Mouse (Mus musculus) right cerebral cortex, postnatal 4 days (tissue): ENCODE results near the gene Ccnd3.

Experiments
- DNase-seq: peaks from one replicate; pipeline ENCODE4 v3.0.0-alpha.2; 2022

Ccnd3 gene

DNA sequence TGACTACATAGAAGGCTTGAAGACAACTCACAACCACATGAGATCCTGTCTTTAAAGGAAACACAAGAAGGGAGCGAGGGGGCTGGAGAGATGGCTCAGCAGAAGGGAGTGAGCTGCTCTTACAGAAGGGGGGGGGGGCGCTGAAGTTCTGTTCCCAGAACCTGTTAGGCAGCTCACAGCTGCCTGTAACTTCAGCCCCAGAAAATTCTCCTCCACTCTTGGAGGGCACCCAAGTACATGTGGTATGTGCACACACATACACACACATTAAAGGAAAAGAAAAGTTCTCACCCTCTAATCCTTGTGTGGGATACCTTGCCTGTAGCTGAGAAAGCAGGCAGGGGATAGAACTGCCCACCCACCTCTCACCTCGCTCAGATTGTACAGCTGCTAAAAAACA is 52.3 kb downstream of the Ccnd3 start:
- DNase-seq, result no peak

DNA sequence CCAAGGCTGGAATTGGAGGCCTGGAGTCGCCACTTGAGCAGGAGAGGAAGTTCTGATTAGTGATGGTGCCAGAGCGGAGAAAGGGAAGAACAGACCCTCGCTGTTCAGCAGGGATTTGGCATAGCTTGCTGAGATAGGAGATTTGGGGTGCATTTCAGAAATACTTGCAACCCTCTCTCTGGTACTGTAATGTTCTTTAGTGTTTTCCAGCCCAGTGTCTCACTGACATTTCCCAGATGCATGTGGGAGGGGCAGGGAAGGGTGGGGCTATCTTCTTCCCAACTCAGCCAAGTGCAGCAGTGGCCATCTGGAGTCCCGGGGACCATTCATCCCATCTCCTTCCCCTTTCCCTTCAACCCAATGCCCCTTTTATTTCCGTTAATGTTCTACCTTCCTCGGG is 54.9 kb downstream of the Ccnd3 start:
- DNase-seq, result no peak

DNA sequence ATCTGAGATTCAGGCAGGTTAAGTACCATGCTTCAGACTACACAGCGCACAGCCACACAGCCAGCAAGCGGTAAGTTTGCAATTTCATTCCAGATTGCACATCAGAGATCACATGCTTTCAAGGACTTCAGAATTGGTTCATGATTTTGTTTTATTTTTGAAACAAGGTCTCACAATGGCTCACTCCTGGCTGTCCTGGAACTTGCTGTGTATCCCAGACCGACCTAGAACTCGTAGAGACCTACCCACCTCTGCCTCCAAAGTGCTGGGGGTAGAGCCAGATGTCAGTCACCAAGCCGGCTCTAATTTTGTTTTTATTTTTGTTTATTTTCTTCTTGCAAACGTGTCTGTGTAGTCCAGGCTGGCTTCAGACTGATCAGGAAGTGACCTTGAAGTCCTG is 58.0 kb downstream of the Ccnd3 start:
- DNase-seq, result no peak

DNA sequence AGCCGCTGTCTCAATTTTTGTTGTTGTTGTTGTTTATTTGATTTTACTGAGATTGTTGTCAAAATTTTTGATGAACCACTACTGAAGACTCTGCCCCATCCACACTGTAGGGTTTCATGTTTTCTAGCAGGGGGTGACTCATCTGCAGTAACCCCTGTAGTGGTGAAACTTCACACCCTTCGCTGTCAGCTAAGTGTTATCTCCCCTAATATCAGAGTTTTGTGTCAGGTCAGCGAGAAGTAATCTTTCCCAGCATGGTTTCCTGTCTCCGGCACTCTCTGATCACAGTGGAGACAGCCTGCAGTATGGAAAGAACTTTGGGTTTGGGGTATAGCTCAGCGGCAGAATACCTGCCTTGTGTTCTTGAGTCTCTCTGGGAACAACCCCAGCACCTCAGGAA is 59.8 kb downstream of the Ccnd3 start:
- DNase-seq, result no peak

DNA sequence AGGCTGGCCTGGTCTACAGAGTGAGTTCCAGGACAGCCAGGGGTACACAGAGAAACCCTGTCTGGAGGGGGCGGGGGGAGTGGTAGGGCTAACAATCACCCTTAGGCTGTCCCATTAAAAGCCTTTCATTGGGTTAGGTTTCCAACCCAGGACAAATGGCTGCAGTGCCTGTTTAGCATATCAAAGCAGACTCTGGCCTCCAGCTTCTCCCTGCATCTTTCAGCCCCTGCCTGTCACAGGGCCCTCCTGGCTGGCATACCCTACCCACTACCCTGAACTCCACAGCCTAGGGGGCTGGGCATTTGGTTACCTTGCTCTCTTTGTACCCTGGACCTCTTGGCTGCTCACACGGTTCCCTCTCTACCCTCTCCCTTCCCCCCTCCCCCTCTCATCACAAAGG is 61.3 kb downstream of the Ccnd3 start:
- DNase-seq, result no peak

DNA sequence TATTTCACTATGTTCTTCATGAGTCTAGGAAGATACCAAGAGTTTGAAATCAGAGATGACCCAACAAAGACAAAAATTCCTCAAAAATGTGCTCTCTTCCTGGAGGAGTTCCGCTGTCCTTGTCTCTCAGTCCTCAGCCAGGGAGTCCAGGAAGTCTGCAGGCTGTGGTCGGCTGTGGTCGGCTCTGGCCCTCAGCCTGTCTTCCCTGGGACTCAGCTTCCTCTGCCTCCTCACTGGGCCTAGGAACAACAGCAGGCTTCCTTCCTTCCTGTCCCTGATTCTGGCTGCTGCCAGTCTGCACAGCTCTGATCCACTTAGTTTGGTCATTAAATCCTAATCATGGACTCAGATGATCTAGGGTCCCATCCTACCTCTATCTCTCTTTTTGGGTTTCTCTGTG is 62.4 kb downstream of the Ccnd3 start:
- DNase-seq, result no peak

DNA sequence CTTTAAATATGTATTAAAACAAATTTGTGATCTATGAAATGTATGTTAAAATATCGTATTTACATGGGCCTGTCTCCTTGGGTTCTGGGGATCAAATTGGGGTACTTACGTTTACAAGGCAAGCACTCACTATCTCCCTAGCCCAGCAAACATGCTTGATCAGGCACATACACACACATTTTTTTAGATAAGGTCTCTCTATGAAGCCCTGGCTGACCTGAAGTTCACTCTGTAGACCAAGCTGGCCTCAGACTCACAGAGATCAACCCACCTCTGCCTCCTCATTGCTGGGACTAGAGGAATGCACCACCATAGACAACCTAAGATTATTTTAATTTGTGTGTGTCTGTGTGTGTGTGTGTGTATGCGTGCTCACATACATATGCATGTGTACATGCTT is 63.5 kb downstream of the Ccnd3 start:
- no peak for DNase-seq

DNA sequence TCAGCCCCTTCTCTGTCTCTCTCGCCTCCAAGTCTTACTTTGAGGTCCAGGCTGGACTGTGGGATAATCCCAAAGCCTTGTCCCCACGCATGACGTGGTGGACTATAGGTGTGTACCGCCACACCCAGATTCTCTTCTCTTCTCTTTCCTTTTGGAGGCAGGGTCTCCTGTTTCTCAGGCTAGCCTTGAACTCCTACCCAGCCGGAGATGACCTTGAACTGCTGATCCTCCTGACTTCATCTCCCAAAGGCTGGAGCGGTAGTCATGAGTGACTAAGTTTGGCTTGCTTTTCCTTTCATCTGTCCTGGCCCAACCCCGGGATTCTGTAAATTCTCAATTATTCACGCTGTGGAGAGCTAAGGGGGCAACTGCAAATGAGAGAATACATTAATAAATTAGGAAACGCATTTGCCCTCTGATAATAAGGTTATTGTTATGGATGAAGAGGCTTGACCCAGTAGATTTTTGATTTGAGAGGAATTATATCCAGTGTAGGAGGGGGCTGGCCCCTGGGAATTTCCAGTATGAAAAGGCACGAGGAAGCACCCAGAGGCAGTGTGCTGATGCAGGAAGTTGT is 64.2 kb downstream of the Ccnd3 start:
- DNase-seq, result no peak

DNA sequence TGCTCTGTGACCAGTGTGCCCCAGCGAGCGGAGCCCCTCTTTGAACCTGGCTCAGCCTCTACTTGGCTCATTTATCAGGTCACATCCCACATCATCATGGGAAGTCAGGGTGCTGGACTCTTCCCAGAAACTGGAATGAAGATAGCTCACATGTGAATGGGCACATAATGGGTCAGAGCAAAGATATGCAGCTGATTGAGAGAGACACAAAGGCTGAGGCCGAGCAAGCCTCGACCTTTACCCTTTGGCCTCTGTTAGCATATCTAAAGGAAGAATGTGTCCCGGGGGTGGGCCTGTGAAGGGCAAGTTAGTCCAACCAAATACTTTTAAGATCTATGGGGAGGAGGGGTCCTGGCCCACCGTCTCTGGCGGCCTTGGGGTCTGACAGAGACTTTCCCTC is 66.8 kb downstream of the Ccnd3 start:
- DNase-seq, result no peak

DNA sequence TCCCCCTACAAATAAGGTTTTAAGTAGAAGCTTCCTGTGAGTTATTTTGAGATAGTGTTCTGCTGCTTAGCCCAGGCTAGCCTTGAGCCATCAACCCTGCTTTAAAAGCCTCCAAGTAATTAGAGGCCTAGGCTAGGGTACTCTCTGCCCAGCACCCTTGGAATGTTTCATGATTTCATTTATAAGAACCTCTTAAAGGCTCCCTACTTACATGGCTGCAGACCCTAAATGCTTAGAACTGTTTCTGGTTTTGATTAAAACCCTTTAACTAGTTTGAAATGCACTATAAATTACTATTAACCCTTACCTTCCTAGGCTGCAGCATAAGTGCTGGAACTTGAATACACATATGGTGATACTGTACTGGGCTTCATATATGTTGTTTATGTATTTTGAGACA is 67.6 kb downstream of the Ccnd3 start:
- no peak for DNase-seq

DNA sequence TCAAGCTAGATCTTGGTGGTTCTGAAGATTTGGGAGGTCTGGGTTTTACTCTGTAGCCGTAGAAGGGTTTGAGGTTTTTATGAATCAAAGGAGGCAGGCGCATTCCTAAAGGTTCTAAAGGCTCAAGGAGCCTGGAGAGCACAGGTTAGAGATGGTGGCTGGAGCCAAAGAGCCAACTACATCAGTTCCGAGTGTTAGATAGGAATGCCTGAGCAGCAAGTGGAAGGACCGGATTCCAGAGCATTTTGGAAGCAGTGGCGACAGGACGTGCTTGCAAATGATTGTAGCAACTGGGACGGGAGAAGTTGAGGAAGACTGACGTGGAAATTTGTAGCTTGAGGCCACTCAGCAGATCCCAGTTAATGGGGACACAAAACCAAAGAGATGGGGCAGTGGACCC is 69.2 kb downstream of the Ccnd3 start:
- no peak for DNase-seq

DNA sequence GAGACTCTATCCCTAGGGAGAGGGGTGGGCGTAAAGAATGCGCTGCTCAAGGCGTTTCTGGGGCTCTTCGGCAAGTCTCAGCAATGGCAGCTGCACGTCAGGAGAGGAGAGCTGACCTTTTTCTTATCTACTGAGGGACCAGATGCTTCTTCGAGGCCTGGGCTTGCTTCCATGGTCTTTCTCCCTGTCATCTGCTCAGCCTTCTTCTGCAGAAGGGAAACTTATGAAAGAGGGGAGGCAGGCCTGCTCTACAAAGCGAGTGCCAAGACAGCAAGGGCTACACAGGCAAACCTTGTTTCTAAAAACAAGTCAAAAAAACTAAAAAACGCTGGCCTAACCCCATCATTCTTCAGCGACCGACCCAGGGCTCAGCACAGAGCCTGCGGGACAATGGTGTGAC is 70.0 kb downstream of the Ccnd3 start:
- no peak for DNase-seq

DNA sequence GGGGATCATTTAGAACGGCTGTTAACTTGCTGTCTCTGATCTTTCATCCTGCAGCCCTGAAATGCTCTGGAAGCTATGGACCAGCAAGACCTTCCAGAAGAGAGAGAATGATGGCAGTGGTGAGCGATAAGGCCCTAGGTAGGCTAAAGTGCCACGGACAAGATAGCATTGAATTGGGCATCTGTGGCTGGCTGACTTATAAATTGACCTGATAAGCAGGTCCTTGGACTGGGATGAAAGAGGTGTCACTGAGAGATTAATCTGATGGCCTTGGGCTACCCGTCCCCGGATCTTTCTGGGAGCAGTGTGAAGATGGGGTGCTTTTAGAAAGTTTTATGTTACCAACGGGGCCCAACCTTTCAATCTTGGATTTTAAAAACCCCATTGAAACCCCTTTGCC is 73.8 kb downstream of the Ccnd3 start:
- no peak for DNase-seq

DNA sequence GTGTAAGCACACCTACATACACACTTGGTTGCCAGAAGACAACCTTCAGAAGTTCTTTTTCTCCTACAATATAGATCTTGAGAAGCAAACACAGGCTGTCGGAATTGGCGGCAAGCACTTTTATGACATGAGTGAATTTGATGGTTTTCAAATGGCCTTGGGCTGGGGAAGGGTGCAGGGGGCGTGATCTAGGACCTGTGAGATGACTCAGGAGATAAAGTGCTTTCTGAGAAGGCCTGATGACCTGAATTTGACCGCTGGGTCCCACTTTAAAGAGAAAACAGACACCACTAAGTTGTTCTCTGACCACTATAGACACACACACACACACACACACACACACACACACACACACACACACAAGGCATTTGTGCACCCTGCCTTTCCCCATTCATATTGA is 76.1 kb downstream of the Ccnd3 start:
- DNase-seq, result no peak

DNA sequence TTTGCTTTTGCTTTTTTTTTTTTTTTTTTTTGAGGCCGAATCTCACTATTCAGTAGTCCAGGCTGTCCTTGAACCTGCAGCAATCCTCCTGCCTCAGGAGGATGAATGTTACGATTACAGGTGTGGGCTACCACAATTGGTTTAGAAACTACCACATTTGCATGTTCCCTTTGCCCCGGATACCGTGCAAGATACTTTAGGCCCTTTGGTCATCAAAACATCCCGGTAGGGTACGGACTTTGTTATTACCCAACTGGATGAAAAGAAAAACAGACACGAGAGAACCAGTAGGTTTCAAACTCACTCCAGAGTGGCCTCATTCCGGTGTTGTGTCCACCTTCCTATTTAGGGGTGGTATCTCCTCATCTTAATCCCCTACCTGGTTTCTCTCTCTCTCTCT is 83.7 kb downstream of the Ccnd3 start:
- DNase-seq, result no peak

DNA sequence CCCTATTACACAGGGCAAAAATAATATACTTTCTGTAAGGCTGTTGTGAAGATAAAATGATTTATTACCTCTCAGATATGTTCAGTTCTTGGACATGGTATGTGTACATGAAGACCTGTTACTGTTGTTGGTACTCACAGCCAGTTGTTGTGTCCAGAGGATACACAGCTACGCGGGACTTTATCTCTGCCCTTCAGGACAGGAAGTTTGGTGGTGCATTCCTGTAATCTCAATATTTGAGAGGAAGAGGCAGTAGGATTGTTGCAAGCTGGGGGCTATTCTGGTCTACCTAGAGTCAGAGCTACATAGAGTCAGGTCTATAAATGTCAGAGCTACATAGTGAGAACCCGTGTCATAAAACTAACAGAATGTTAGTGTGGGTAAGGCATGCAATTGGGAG is 86.2 kb downstream of the Ccnd3 start:
- DNase-seq, result no peak

DNA sequence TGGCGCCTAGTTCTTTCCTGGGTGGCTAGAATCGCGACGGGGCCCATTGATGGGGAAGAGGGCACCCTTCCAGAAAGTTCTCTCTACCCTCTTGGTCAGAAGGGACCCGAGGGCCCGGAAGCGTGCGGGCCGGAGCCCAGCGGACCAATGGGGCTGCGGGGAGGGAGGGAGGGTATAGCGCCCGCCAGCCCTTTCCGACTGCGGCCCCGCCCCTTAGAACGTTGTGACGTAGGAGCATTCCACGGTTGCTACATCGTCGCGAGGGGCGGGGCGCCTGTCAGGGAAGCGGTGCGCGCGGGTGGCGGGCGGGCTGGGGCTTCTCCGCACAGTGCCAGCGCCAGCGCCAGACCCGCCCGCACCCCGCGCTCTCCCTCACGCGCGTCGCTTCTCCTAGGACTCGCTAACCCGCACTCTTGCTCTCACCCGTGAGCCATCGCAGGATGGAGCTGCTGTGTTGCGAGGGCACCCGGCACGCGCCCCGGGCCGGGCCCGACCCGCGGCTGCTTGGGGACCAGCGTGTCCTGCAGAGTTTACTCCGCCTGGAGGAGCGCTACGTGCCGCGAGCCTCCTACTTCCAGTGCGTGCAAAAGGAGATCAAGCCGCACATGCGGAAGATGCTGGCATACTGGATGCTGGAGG is 88.5 kb downstream of the Ccnd3 start:
- DNase-seq, result peak; percentile 92

DNA sequence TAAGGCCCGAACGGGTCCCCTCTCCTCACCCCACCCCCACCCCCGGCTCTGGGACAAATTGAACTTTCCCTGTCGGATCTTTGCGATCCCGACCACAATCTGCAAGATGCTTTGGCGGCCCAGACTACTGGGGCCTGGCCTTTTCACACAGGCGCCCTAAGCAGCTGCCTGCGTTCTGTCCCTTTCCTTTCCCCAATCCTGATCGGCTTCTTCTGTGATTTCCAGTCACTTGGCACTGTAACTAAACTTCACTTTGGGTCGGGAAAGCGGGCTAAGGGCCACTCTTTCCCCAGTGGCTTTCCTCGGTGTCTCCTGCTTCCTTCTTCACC is 89.0 kb downstream of the Ccnd3 start:
- no peak for DNase-seq

DNA sequence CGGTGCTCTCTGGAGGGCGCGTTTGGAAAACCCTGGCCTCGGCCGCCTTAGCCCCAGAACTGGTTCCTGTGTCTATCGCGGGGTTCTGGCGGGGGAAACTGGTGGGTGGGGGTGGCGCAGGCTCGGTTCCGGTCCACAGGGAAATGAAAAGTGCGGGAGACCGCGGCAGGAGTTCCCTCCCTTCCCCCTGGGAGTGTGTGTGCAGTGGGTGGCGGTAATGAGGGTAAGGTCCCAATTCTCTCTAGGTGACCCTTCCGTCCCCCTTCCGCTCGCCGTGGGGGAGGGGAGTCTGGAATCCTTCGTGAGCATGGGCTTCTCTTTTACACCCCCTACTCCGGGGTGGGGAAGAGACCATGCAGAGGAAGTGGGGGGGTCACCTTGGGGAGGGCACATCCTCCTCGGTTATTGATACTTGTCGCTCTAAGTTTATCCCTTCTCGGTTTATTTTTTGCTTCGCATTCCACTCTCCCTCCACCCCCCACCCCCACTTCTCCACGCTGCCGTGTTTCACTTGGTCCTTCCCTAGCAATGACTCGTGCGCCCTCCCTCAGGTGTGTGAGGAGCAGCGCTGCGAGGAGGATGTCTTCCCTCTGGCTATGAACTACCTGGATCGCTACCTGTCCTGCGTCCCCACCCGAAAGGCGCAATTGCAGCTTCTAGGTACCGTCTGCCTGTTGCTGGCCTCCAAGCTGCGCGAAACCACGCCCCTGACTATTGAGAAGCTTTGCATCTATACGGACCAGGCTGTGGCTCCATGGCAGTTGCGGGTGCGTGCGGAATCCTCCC is 89.5 kb downstream of the Ccnd3 start:
- DNase-seq, result peak; percentile 37

DNA sequence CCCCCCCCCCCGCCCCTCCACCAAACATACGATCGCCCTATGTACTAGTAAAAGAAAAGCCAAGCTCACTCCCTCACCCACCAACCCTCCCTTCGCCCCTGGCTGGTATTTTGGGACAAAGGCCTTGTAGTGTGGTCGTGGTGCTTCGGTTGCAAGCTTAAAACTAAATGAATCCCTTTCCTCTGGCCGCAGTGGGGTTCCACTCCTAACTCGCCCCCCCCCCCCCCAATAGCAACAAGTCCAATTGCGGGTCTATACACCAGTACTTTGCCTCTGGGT is 90.1 kb downstream of the Ccnd3 start:
- no peak for DNase-seq

DNA sequence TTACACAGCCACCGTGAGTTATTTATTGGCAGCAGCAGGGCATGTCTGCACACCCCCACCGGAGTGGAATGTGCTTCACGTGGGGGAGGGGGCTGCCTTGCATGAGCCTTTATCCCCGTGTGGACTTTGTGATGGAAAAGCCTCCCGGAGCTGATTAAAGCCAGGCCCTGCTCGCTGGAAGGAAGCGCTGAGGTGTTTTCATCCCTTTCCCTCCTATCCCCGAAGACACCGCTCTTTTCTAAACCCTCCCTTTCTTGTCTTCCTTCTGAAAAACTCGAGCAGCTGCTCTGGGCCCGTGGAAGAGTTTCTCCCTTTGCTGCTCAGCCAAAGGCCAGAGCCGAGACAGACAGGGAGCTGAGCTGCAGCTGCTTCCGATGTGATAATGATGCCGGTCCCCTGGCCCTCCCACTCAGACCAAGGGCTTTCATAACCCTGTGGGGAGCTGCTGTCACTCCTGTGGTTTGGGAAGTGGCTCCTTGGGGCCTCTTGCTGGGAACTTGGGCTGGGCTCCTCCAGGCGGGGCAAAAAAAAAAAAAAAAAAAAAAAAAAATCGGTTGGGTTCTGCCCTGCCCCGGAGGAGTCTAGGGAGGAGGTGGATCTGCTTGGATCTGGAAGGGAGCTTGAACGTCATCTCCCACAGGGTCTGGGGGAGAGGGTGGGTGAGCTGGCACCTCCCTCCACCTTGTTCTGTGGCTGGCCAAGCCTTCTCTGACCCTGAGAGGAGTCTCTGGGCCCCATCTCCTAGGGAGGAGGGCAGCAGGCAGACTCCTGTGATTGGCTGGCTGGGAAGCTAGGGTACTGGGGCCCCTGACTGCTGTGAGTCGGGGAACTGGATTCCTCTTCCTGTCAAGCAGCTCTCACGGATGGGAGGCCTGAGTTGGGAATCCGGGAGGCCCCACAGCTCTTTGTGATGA is 90.7 kb downstream of the Ccnd3 start:
- DNase-seq, result peak; percentile 25

DNA sequence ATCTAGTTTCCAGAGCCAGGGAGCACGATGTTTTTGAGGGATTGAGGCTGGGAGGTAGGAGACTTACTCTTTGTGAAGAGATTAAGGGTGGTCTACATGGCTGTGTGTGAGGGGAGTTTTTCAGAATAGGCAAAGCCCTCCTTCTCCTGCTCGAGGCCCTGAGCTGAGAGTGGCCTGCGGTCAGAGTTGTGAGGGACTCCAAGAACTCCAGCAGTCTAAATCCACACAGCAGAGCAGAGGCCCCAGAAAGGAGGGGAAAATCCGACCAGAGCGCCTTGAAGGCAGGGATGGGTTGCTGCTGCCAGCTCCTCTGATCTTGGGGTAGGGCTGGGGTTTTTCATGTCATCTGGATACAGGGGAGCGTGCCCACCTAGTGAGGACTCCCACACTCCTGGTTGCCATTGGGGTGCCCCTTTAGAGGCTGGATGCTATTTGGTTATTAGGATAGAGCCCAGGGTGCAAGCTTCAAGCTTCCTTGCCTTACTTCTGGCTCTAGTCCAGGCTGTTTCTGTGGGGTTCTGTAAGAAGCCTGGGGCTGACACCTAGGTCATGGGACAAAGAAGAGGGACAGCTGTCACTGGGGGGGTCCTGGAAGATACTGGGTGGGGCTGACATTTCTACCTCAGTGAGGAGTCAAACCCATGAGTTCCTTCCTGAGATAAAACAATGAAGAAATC is 91.4 kb downstream of the Ccnd3 start:
- no peak for DNase-seq

DNA sequence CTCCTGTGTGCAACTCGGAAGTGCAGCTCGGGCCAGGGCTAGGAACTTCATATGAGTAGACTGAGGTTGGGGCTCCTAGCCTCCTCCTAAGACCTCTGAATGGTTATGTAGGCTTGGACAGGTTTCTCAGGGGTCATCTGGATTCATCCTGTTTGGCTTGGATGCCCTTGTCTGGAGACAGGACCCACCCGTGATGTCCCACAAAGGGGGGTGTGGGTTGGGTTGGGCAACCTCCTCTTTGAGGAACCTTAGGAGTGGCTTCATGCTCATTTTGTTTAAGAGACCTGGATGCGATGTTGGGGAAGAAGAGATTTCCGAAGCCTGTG is 92.0 kb downstream of the Ccnd3 start:
- no peak for DNase-seq

DNA sequence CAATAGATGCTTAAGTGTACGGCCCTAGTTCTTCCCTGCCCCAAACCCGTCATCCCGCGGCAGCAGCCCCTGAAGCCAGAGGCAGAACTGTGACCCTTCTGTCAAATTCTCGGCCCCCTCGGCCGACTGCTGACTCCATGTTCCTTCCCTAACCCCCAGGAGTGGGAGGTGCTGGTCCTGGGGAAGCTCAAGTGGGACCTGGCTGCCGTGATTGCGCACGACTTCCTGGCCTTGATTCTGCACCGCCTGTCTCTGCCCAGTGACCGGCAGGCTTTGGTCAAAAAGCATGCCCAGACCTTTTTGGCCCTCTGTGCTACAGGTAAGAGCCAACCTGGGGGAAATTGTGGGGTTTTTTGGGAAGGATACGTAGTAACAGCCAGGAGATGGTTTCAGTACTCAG is 92.4 kb downstream of the Ccnd3 start:
- no peak for DNase-seq
